Mouse (Mus musculus) right cerebral cortex, adult 2 months (tissue): ENCODE measurements around the gene Tmem231.
"Not testable (repeated sequence)": the region's sequence is repeated elsewhere in the genome, so short reads cannot be mapped to it uniquely, and the experiment has no call there.

Experiments
- DNase-seq, 2 experiments: peaks; one replicate each; pipeline ENCODE4 v3.0.0; 2021 to 2022; ENCODE audit warnings: low spot score in 2 of 2

The Tmem231 gene

GRCm38 (mm10) chr8:111950846-111951245 is 17.2 kb upstream of the Tmem231 start:
- DNase-seq, result no peak

- DNase-seq, result no peak
These were observed 14.3 kb upstream of the Tmem231 start for GRCm38 (mm10) chr8:111947954-111948353.

- no peak for DNase-seq
These were observed 13.5 kb upstream of the Tmem231 start for GRCm38 (mm10) chr8:111947144-111947543.

GRCm38 (mm10) chr8:111943544-111943943 is 9.9 kb upstream of the Tmem231 start:
- DNase-seq, result no peak

- peak; percentile 22 to 23 for DNase-seq
These were observed 7.4 kb upstream of the Tmem231 start for GRCm38 (mm10) chr8:111941101-111941454.

- DNase-seq, result peak; percentile 94 to 98
These were observed 6.8 kb upstream of the Tmem231 start, which contains the start of gene Gabarapl2 for GRCm38 (mm10) chr8:111940171-111941100. Gene Gabarapl2 (plus strand): TSS chr8:111940703.

GRCm38 (mm10) chr8:111939516-111940142 is 5.9 kb upstream of the Tmem231 start:
- DNase-seq, result peak; percentile 12 to 26

- DNase-seq, result not testable (repeated sequence)
These were observed 4.7 kb upstream of the Tmem231 start for GRCm38 (mm10) chr8:111938076-111938985.

- no peak for DNase-seq
These were observed 3.5 kb upstream of the Tmem231 start for GRCm38 (mm10) chr8:111937184-111937583.

GRCm38 (mm10) chr8:111934201-111934600 is 520 bp upstream of the Tmem231 start:
- DNase-seq, result no peak

- peak; percentile 22 for DNase-seq
These were observed 923 bp downstream of the Tmem231 start for GRCm38 (mm10) chr8:111932580-111933336.

GRCm38 (mm10) chr8:111931721-111932120 is 2.0 kb downstream of the Tmem231 start:
- DNase-seq, result no peak

GRCm38 (mm10) chr8:111929648-111930344 is 3.9 kb downstream of the Tmem231 start:
- no peak for DNase-seq

GRCm38 (mm10) chr8:111924976-111925375 is 8.7 kb downstream of the Tmem231 start:
- no peak for DNase-seq

GRCm38 (mm10) chr8:111923383-111923804 is 10.3 kb downstream of the Tmem231 start:
- DNase-seq, result peak; percentile 26 to 43

GRCm38 (mm10) chr8:111920971-111921370 is 12.7 kb downstream of the Tmem231 start:
- DNase-seq, result no peak

GRCm38 (mm10) chr8:111919663-111920062 is 14.0 kb downstream of the Tmem231 start:
- no peak for DNase-seq

- DNase-seq, result peak in 1 of 2 experiments; percentile 11
These were observed 20.7 kb downstream of the Tmem231 start for GRCm38 (mm10) chr8:111912860-111913432.

GRCm38 (mm10) chr8:111911572-111911971 is 22.1 kb downstream of the Tmem231 start:
- peak; percentile 36 to 37 for DNase-seq
